Mouse (Mus musculus) intestine, postnatal 0 days (tissue): Measurements from ENCODE around the gene Donson. TPM values are rescaled to one million over a fixed set of nuclear protein-coding genes. Genes with fewer than 3 reads are reported as not detected.

Source experiments
- ATAC-seq: fragments of 200-750 bp; cut with Nextera tagmentation; 2 replicates; pipeline ENCODE4 v1.8.0; 2017; ENCODE audit warnings: mild to moderate bottlenecking, moderate TSS enrichment, moderate library complexity
- H3K27ac ChIP-seq: fragments of 300-500 bp; sonication (generic); 2 replicates; pipeline ENCODE4 v1.5.1; 2014; ENCODE audit warnings: mild to moderate bottlenecking, low read depth, low read length, moderate library complexity
- H3K27me3 ChIP-seq: fragments of 300-500 bp; sonication (generic); replicated peaks from 2 replicates; pipeline ENCODE4 v1.6.1; 2014; ENCODE audit warnings: low read length, mixed read lengths; ENCODE audit not compliant: control insufficient read depth, insufficient read depth
- H3K36me3 ChIP-seq: fragments of 300-500 bp; sonication (generic); 2 replicates; pipeline ENCODE4 v1.6.1; 2014; ENCODE audit warnings: mild to moderate bottlenecking, moderate library complexity; ENCODE audit not compliant: control insufficient read depth, insufficient read depth
- H3K4me1 ChIP-seq: fragments of 300-500 bp; sonication (generic); replicated peaks from 2 replicates; pipeline ENCODE4 v1.6.1; 2014; ENCODE audit warnings: antibody characterized with exemption, low read length, mixed read lengths; ENCODE audit not compliant: control insufficient read depth, insufficient read depth
- H3K4me2 ChIP-seq: fragments of 300-500 bp; sonication (generic); replicated peaks from 2 replicates; pipeline ENCODE4 v1.6.1; 2014; ENCODE audit warnings: low read depth, mild to moderate bottlenecking, moderate library complexity
- H3K4me3 ChIP-seq: fragments of 300-500 bp; sonication (generic); 2 replicates; pipeline ENCODE4 v1.5.1; 2014; ENCODE audit warnings: low read depth, low read length
- H3K9ac ChIP-seq: fragments of 300-500 bp; sonication (generic); 2 replicates; pipeline ENCODE4 v1.6.1; 2014; ENCODE audit warnings: mild to moderate bottlenecking, low read depth, low read length
- H3K9me3 ChIP-seq: fragments of 300-500 bp; sonication (generic); 2 replicates; pipeline ENCODE4 v1.6.1; 2016; ENCODE audit warnings: mixed run types; ENCODE audit not compliant: control insufficient read depth
- CTCF ChIP-seq: sonication (generic); IDR thresholded peaks from 2 replicates; pipeline ENCODE4 v1.5.1; 2016; ENCODE audit warnings: low read depth, mild to moderate bottlenecking, control low read depth, antibody characterized with exemption, moderate library complexity
- WGBS: fragments of 180-500 bp; shearing (Covaris S2); extraction: QIAGEN DNeasy Blood & Tissue Kit; methylation state at CpG from one replicate; pipeline ENCODE4 v1.1.7; 2014; 5-methylcytosine and 5-hydroxymethylcytosine counted together
- polyA plus RNA-seq: library from polyadenylated mRNA; unstranded; fragments of >200 nt; fragmentation: Nextera tagmentation; extraction: Ambion mirVana; gene quantifications from 2 replicates; pipeline ENCODE4 v1.2.1, GENCODE M21; 2015

Donson gene
- polyA plus RNA-seq, 1 experiment from 2014 or later: 6.2 TPM

DNA sequence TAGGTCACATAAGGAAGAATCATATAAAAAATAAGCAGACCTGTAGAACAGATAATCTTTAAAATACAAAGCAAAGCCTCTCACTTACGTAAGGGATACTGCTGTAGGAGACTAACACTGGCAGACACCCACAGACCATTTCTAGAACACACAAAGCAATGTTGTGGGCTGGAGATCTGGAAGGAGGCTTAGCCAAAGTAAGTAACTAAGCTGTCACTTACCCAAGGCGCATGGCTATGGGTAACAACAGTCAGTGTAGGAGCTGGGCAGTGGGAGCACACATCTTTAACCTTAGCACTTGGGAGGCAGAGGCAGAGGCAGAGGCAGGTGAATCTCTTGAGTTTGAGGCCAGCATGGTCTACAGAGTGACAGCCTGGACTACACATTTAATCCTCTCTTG, 48.9 kb downstream of the Donson start:
- no peak for TF ChIP-seq CTCF
- peaks cover 65% of the 10 kb centered on the region for H3K36me3 ChIP-seq
- H3K9ac ChIP-seq: no peak overlapping the region
- 97% methylated on average over 2 of the region's 2 CpGs for WGBS
- ATAC-seq: no peak
- H3K4me3 ChIP-seq: no peak overlapping the region
- no peak overlapping the region for H3K4me2 ChIP-seq
- H3K4me1 ChIP-seq: no peaks in the 10 kb centered on the region
- no peaks in the 10 kb centered on the region for H3K27me3 ChIP-seq
- no peaks in the 10 kb centered on the region for H3K9me3 ChIP-seq
- no peak overlapping the region for H3K27ac ChIP-seq

DNA sequence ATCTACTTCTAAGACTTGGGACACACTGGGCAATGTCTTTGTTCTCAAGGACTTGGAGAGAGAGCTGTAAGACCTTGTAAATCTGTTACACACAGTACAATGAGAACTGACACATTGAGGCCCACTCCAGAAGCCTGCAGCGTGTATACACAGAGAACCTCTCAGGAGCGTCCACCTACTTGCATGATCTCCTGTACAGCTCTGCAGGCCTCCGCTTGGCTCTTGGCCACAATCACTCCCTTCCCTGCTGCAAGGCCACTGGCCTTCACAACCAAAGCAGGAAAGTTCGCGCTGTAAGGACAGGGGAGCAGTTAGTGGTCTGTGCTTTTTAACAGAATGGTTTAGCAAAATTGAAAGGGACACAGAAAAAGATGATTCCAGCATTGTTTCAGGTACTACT, 49.4 kb downstream of the Donson start:
- Histone ChIP-seq H3K27ac (no peak overlapping the region), H3K9ac (no peak overlapping the region), H3K4me3 (no peak overlapping the region), H3K4me1 (no peaks in the 10 kb centered on the region), H3K4me2 (no peak overlapping the region), H3K36me3 (peaks cover 70% of the 10 kb centered on the region), H3K27me3 (no peaks in the 10 kb centered on the region), H3K9me3 (no peaks in the 10 kb centered on the region)
- no peak for TF ChIP-seq CTCF
- ATAC-seq: no peak
- 88% methylated on average over 5 of the region's 5 CpGs for WGBS

DNA sequence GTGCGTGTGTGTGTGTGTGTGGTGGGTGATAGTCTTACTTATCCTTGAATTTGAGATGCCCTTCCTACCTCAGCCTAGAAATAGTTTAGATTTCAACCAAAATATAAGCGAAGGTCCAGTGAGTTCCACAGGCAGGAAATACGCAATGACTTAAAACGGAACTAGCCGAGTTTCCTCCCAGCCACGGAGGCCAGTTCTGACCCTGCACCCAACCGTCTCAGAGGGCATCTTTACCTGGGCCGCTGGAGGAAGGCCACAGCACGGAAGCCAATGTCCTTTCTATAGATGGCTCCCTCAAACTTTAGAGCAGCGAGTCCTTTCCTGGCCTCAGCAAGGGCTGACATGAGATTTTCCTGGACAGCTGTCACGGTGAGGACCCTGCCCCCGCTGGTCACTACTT, 54.9 kb downstream of the Donson start:
- no peak for ATAC-seq
- peaks cover 92% of the 10 kb centered on the region for H3K36me3 ChIP-seq

DNA sequence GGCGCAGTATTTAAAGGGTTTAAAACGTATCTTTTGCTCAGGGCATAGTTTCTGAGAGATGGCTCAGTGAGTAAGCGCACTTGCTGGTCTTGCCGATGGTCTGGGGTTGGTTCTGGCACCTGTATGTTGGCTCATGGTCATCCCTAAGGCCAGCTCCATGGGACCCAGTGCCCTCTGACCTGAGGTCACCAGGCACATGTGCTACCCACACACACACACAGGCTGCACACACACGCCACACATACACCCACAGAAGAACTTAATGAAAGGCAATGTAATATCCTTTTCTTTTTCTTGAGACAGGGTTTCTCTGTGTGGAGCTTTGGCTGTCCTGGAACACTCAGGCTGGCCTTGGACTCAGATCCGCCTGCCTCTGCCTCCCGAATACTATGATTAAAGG, 55.6 kb downstream of the Donson start:
- ATAC-seq: no peak
- Histone ChIP-seq H3K9ac (no peak overlapping the region), H3K9me3 (no peaks in the 10 kb centered on the region), H3K27me3 (no peaks in the 10 kb centered on the region), H3K4me3 (no peak overlapping the region), H3K36me3 (peaks cover 92% of the 10 kb centered on the region), H3K27ac (no peak overlapping the region), H3K4me2 (no peak overlapping the region), H3K4me1 (no peaks in the 10 kb centered on the region)
- WGBS: 96% methylated on average over 7 of the region's 7 CpGs
- TF ChIP-seq CTCF: no peak

More for the DNA sequence above, 54.9 kb downstream of the Donson start:
- H3K4me3 ChIP-seq: no peak overlapping the region
- 82% methylated on average over 12 of the region's 12 CpGs for WGBS
- H3K4me1 ChIP-seq: no peaks in the 10 kb centered on the region
- no peaks in the 10 kb centered on the region for H3K9me3 ChIP-seq
- H3K27ac ChIP-seq: no peak overlapping the region
- TF ChIP-seq CTCF: no peak
- no peaks in the 10 kb centered on the region for H3K27me3 ChIP-seq
- H3K9ac ChIP-seq: no peak overlapping the region
- no peak overlapping the region for H3K4me2 ChIP-seq

DNA sequence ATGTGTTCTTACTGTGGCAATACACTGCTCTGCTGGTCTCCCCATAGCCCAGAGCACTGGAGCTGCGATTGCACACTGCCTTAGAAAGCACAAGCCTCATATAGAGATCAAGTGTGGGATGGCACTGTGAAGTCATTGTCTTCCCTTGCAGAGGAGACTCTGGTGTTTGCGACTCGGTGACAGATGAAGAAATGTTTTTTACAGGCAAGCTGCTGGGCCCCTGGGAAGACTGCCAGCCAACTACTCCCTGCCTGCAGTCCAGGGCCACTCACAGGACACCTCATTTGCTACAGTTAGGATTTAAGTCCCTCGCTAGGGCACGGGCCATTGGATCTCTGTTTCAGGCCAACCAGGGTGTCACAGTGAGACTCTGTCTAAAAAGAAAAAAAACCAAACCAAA, 56.1 kb downstream of the Donson start:
- Histone ChIP-seq H3K4me1 (no peaks in the 10 kb centered on the region), H3K36me3 (peaks cover 92% of the 10 kb centered on the region), H3K9me3 (no peaks in the 10 kb centered on the region), H3K9ac (no peak overlapping the region), H3K4me3 (no peak overlapping the region), H3K27ac (no peak overlapping the region), H3K27me3 (no peaks in the 10 kb centered on the region), H3K4me2 (no peak overlapping the region)
- WGBS: 91% methylated on average over 5 of the region's 5 CpGs
- ATAC-seq: no peak
- no peak for TF ChIP-seq CTCF

DNA sequence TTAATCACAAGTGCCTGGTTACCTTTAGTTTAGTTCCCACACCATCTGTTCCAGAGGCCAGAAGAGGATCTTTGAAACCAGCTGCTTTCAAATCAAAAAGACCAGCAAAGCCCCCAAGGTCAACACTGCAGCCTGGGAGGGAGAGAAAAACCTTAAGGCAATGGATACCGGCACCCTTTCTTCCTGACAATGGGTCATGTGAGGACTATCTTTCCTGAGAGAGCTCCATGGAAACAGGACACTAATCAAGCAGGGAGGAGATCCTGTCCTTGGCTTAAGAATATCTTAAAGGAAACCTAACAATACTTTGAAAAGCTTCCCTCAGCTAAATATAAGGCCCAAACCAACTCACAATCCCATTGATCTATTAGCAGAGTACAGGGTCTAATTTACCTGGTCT, 58.0 kb downstream of the Donson start:
- H3K4me2 ChIP-seq: no peak overlapping the region
- no peaks in the 10 kb centered on the region for H3K27me3 ChIP-seq
- no peaks in the 10 kb centered on the region for H3K9me3 ChIP-seq
- H3K27ac ChIP-seq: no peak overlapping the region
- H3K9ac ChIP-seq: no peak overlapping the region
- peaks cover 80% of the 10 kb centered on the region for H3K36me3 ChIP-seq
- ATAC-seq: no peak
- no peak overlapping the region for H3K4me3 ChIP-seq
- WGBS: 59% methylated on average over 1 of the region's 1 CpGs
- TF ChIP-seq CTCF: no peak
- no peaks in the 10 kb centered on the region for H3K4me1 ChIP-seq

DNA sequence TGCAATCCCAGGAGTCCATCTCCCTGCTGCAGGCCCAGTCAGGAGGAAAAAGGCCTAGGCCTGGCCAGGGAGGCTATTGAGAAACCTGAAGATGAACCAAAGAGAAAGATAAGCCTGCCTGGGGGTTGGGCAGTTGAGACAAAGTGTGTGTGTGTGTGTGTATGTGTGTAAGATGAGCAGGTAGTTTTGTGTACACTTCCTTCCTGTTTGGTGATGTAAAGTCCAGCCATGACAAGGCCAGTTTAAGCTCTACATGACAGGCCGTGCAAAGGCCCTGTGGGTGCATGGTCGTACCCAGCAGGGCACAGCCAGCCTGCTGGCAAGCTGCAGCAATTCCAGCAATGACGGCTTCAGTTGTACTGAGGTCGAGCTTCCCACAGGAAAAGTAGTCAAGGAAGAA, 58.8 kb downstream of the Donson start:
- ATAC-seq: no peak
- H3K27ac ChIP-seq: no peak overlapping the region; the same call in 1 of the 2 replicates
- no peaks in the 10 kb centered on the region for H3K9me3 ChIP-seq
- 99% methylated on average over 4 of the region's 4 CpGs for WGBS
- TF ChIP-seq CTCF: no peak
- no peaks in the 10 kb centered on the region for H3K4me1 ChIP-seq
- H3K4me3 ChIP-seq: no peak overlapping the region
- H3K9ac ChIP-seq: no peak overlapping the region
- peaks cover 81% of the 10 kb centered on the region for H3K36me3 ChIP-seq
- H3K27me3 ChIP-seq: no peaks in the 10 kb centered on the region
- no peak overlapping the region for H3K4me2 ChIP-seq
